Mouse (Mus musculus) embryonic facial prominence, embryonic 12.5 days (tissue): Measurements from ENCODE around the gene Mrgbp. TPM values are rescaled to one million over a fixed set of nuclear protein-coding genes. Genes with fewer than 3 reads are reported as not detected.

Source experiments
- ATAC-seq: fragments of 200-750 bp; cut with Nextera tagmentation; 2 replicates; pipeline ENCODE4 v1.8.0; 2017; ENCODE audit not compliant: insufficient number of reproducible peaks, insufficient read depth, low FRiP score, low TSS enrichment
- H3K27ac ChIP-seq: fragments of 300-500 bp; sonication (generic); 2 replicates; pipeline ENCODE4 v1.5.1; 2016; ENCODE audit warnings: mild to moderate bottlenecking
- H3K27me3 ChIP-seq: fragments of 300-500 bp; sonication (generic); 2 replicates; pipeline ENCODE4 v1.6.1; 2016; ENCODE audit warnings: mild to moderate bottlenecking, moderate library complexity
- H3K36me3 ChIP-seq: fragments of 300-500 bp; sonication (generic); 2 replicates; pipeline ENCODE4 v1.6.1; 2016; ENCODE audit warnings: mild to moderate bottlenecking
- H3K4me1 ChIP-seq: fragments of 300-500 bp; sonication (generic); 2 replicates; pipeline ENCODE4 v1.6.1; 2016
- H3K4me2 ChIP-seq: fragments of 300-500 bp; sonication (generic); replicated peaks from 2 replicates; pipeline ENCODE4 v1.6.1; 2016; ENCODE audit warnings: mild to moderate bottlenecking, moderate library complexity
- H3K4me3 ChIP-seq: fragments of 300-500 bp; sonication (generic); 2 replicates; pipeline ENCODE4 v1.5.1; 2016; ENCODE audit warnings: mild to moderate bottlenecking
- H3K9ac ChIP-seq: fragments of 300-500 bp; sonication (generic); 2 replicates; pipeline ENCODE4 v1.6.1; 2016; ENCODE audit warnings: mild to moderate bottlenecking, moderate library complexity
- H3K9me3 ChIP-seq: fragments of 300-500 bp; sonication (generic); 2 replicates; pipeline ENCODE4 v1.6.1; 2016; ENCODE audit warnings: mild to moderate bottlenecking, moderate library complexity
- WGBS: fragments of 180-500 bp; shearing (Covaris S2); methylation state at CpG from one replicate; pipeline ENCODE4 v1.1.7; 2016; 5-methylcytosine and 5-hydroxymethylcytosine counted together
- polyA plus RNA-seq: library from polyadenylated mRNA; unstranded; fragments of >200 nt; fragmentation: Nextera tagmentation; extraction: Ambion mirVana; gene quantifications from 2 replicates; pipeline ENCODE4 v1.2.1, GENCODE M21; 2016

The Mrgbp gene
- polyA plus RNA-seq, 1 experiment from 2014 or later, result 41.5 TPM

DNA sequence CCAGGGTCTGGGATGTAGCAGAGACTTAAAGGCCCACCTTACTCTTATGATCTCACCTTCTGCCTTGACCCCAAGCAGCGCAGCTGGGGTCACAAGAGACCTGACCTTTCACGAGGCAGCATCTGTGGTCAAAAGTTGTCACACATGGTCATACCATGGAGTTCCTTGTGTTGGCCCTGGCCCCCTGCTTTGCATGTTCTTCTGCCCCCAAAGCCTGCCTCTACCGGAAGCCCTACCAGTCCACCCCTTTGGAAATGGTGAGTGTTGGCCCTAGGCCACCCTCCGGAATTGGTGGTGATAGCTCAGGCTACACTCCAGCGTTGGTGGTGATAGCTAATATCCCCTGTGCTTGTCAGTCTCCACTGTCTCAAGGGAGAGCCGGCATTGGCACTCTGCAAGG lies 17.8 kb upstream of the Mrgbp start:
- 51% methylated on average over 6 of the region's 6 CpGs for WGBS
- Histone ChIP-seq H3K27me3 (0 out of 2 replicates have a peak, but pooled peaks cover 7% of the 10 kb centered on the region), H3K9me3 (no peaks in the 10 kb centered on the region), H3K9ac (no peak overlapping the region), H3K4me2 (no peak overlapping the region), H3K4me1 (no peaks in the 10 kb centered on the region), H3K27ac (no peak overlapping the region), H3K4me3 (no peak overlapping the region), H3K36me3 (no peaks in the 10 kb centered on the region)
- no peak for ATAC-seq

DNA sequence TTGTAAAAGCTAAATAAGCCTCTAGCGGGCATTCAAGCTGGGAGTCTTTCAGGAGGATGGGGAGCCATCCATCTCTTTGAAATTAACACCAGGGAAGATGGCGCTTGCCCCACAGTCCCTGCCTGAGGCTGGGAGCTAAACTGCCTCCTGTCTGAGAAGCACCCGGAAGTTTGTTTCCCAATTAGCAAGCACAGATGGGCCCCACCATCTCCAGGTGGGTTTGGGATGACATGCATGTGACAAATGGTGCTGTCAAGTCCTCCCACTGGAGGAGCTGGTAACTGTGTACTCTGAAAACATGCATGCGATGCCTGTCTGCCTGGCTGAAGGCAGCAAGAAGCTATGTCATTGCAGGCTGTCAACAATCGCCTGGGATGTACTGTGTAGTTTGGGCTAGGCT lies 17.3 kb upstream of the Mrgbp start:
- no peaks in the 10 kb centered on the region for H3K36me3 ChIP-seq
- H3K4me2 ChIP-seq, result no peak overlapping the region
- no peak for ATAC-seq
- H3K9me3 ChIP-seq, result no peaks in the 10 kb centered on the region
- no peak overlapping the region for H3K9ac ChIP-seq
- H3K27ac ChIP-seq, result no peak overlapping the region
- H3K27me3 ChIP-seq, result 0 out of 2 replicates have a peak, but pooled peaks cover 7% of the 10 kb centered on the region
- H3K4me3 ChIP-seq, result no peak overlapping the region
- peaks cover 4% of the 10 kb centered on the region for H3K4me1 ChIP-seq
- WGBS, result 46% methylated on average over 5 of the region's 5 CpGs

DNA sequence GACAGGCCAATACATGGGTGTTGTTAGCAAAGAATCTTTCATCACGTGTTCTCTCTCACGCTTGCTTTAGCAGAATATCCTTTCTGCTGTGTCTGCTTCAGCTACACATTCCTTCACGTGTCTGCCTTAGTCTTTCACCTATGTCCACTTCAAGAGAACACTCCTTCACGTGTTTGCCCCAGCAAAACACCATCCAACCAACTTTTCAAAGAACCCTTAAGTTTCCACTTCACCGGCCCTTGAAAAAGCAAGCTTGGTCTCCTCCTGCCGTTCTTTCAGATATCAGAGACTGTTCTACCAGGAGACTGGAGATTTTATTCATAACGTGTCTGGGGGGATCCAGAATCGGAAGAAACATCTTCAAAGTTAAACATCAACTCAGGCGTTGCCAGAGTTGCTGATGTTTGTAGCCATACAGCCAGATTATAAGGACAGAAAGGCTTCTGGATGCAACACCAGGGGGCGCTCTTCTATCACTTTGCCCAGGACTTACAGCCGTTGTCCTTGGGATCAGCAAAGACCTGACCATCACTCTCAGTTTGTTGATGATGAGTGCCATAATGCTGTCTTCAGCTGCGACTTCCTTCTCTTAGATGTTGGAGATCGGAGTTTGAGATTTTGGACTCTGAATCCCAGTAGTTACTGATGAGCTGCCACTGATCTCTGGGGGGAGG lies 14.7 kb upstream of the Mrgbp start:
- Histone ChIP-seq H3K9me3 (no peaks in the 10 kb centered on the region), H3K27ac (no peak overlapping the region), H3K9ac (no peak overlapping the region), H3K4me3 (no peak overlapping the region), H3K4me2 (no peak overlapping the region), H3K4me1 (peaks cover 12% of the 10 kb centered on the region), H3K27me3 (0 out of 2 replicates have a peak, but pooled peaks cover 10% of the 10 kb centered on the region), H3K36me3 (no peaks in the 10 kb centered on the region)
- no peak for ATAC-seq
- WGBS, result 36% methylated on average over 13 of the region's 13 CpGs

DNA sequence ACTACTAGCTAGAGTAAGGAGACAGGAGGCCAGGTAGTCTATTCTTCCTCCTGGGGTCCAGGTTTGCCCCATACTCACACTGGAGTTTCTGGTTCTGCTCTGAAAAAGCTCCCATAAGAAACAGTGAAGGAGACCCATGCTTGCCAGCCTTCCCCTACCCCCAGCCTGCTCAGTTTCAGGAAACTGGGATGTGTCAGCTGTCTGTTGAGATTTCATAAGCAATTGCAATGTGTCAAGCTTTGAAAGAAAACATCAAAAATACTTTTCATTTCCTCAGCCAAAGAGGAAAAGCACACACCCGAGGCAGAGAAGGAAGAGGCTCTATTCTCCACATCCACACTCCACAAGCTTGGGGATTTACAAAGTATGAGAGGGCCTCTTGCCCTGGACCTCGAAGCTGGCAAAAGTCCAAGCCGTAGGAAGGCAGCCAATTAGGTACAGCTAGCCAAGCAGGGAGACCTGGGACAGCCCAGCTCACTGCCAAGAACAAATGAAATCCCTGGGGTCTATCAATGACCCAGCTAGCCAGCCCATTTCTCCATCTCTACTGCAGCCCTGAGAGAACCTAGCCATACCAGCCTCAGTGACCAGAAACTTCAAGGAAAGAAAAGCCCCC lies 12.0 kb upstream of the Mrgbp start:
- Histone ChIP-seq H3K27me3 (0 out of 2 replicates have a peak, but pooled peaks cover 5% of the 10 kb centered on the region), H3K27ac (peak overlapping the region; percentile 57; the same call in 1 of the 2 replicates), H3K9me3 (no peaks in the 10 kb centered on the region), H3K4me2 (no peak overlapping the region), H3K9ac (no peak overlapping the region), H3K4me3 (no peak overlapping the region), H3K4me1 (peaks cover 12% of the 10 kb centered on the region), H3K36me3 (no peaks in the 10 kb centered on the region)
- 0 out of 2 replicates have a peak, but pooled peaks have one; percentile 41 for ATAC-seq
- WGBS, result 37% methylated on average over 3 of the region's 3 CpGs

DNA sequence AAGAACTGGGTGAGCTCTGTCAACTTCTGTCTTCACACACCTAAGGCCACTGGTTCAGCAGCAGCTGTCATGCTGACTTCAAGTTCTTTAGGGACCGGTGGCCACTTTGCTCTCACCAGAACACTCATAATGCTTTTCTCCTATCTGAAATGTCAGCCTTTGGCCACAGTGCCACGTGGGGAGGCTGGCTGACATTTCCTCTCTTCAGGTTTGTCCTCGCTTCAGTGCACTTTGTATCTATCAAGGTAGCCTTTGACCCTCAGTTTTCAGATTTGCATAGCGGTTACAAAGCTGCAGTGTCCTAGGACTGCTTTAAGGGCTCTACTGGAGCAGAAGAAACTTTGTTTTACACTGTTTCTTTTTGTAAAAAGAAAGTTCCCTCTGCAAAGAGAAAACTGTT lies 4.6 kb upstream of the Mrgbp start:
- no peak overlapping the region for H3K4me2 ChIP-seq
- H3K9ac ChIP-seq, result no peak overlapping the region
- no peaks in the 10 kb centered on the region for H3K4me1 ChIP-seq
- H3K9me3 ChIP-seq, result no peaks in the 10 kb centered on the region
- H3K27ac ChIP-seq, result no peak overlapping the region
- H3K4me3 ChIP-seq, result no peak overlapping the region
- ATAC-seq, result no peak
- 53% methylated on average over 4 of the region's 4 CpGs for WGBS
- 0 out of 2 replicates have a peak, but pooled peaks cover 5% of the 10 kb centered on the region for H3K27me3 ChIP-seq
- no peaks in the 10 kb centered on the region for H3K36me3 ChIP-seq

DNA sequence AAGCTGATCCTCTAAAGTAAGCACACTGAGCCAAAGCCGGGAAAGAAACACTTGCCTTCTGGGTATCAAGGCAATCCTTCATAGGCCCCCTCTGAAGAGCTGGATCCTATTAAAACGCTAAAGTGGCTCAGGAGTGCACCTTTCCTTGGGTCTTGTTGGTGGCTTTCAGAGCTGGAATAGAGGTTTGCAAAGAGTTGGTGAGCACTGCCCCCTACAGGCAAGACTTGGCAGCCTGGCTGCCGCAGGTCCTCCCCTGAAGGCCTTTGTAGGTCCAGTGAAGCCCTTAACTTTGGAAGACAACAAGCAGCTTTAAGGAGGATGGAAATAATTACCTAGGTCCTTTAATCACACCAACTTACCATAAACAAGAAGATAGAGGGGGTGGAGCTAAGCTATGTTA lies 2.4 kb upstream of the Mrgbp start:
- Histone ChIP-seq H3K27me3 (0 out of 2 replicates have a peak, but pooled peaks cover 5% of the 10 kb centered on the region), H3K36me3 (no peaks in the 10 kb centered on the region), H3K4me1 (peaks cover 7% of the 10 kb centered on the region), H3K4me2 (no peak overlapping the region), H3K9ac (no peak overlapping the region), H3K27ac (no peak overlapping the region), H3K9me3 (no peaks in the 10 kb centered on the region), H3K4me3 (no peak overlapping the region)
- WGBS, result 6% methylated on average over 3 of the region's 3 CpGs
- no peak for ATAC-seq

DNA sequence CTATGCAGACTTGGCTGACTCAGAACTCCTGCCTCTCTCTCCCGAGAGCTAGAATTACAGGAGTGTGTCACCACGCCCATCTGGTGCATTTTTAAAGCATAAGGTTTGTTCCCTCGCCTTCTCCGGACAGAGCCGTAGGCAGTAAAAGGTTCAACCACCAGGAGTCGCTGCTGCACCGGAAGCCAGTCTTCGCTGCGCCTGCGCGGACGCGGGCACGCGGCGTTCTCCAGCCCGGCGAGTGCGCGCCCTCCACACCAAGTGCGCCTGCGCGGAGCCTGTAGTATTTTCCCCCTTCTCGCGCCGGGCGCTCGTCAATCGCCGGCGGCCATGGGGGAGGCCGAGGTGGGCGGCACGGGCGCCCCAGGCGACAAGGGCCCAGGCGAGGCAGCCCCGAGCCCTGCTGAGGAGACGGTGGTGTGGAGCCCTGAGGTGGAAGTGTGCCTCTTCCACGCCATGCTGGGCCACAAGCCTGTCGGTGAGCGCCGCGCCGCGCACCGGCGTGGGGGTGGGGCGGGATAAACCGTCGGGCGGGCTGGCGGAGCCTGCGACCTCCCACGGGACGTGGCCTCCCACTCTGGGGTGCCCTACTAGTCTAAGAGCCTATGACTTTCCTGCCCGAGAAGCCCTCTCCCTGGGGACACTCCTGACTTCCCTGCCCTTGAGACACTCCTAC lies 1.5 kb downstream of the Mrgbp start:
- Histone ChIP-seq H3K36me3 (peaks cover 26% of the 10 kb centered on the region), H3K4me2 (peak overlapping the region; percentile 94), H3K4me3 (peak overlapping the region; percentile 91), H3K27ac (peak overlapping the region; percentile 54; the same call in 1 of the 2 replicates), H3K9me3 (no peaks in the 10 kb centered on the region), H3K9ac (peak overlapping the region; percentile 95), H3K4me1 (peaks cover 12% of the 10 kb centered on the region), H3K27me3 (no peaks in the 10 kb centered on the region)
- under 1% methylated on average over 57 of the region's 57 CpGs for WGBS
- peak; percentile 61 for ATAC-seq

DNA sequence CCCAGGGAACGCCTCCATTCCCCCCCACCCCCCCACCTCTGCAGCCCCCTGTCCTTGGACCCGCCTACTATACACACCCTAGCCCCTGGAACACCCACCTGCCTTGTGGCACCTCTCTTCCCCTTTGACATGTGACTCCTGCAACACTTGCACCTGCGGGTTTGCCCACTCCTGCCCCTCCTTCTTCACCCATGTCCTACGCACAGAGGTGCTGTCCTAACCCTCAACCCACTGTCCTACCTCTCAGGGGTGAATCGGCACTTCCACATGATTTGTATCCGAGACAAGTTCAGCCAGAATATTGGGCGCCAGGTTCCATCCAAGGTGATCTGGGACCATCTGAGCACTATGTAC lies 2.0 kb downstream of the Mrgbp start:
- H3K27me3 ChIP-seq, result no peaks in the 10 kb centered on the region
- peak overlapping the region; percentile 95 for H3K9ac ChIP-seq
- H3K4me1 ChIP-seq, result peaks cover 12% of the 10 kb centered on the region
- H3K4me2 ChIP-seq, result peak overlapping the region; percentile 94
- 0 out of 2 replicates have a peak overlapping the region, but pooled peaks have one; percentile 54 for H3K27ac ChIP-seq
- ATAC-seq, result 0 out of 2 replicates have a peak, but pooled peaks have one; percentile 14
- peaks cover 26% of the 10 kb centered on the region for H3K36me3 ChIP-seq
- WGBS, result 33% methylated on average over 6 of the region's 7 CpGs
- H3K9me3 ChIP-seq, result no peaks in the 10 kb centered on the region
- H3K4me3 ChIP-seq, result peak overlapping the region; percentile 91

DNA sequence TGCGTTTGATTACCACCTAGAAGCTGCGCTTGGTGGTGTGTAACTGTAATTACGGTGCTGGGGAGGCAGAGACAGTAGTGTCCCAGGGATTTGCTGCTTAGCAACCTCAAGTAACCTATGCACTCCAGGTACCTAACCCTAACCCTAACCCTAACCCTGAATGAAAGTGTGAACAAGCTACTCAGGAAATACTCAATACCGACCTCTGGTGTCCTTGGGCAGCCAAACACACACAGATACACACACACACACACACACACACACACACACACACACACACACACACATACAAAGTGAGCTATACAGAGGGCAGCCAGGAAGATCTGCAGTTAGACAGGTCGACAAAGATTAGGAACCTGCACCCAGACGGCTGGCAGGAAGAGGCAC lies 7.6 kb downstream of the Mrgbp start:
- WGBS, result 48% methylated on average over 6 of the region's 6 CpGs
- Histone ChIP-seq H3K27me3 (no peaks in the 10 kb centered on the region), H3K4me1 (peaks cover 12% of the 10 kb centered on the region), H3K27ac (peak overlapping the region; percentile 91), H3K4me3 (peak overlapping the region; percentile 90), H3K4me2 (peak overlapping the region; percentile 71), H3K9me3 (0 out of 2 replicates have a peak, but pooled peaks cover 4% of the 10 kb centered on the region), H3K9ac (peak overlapping the region; percentile 90), H3K36me3 (peaks cover 59% of the 10 kb centered on the region)
- ATAC-seq, result no peak

DNA sequence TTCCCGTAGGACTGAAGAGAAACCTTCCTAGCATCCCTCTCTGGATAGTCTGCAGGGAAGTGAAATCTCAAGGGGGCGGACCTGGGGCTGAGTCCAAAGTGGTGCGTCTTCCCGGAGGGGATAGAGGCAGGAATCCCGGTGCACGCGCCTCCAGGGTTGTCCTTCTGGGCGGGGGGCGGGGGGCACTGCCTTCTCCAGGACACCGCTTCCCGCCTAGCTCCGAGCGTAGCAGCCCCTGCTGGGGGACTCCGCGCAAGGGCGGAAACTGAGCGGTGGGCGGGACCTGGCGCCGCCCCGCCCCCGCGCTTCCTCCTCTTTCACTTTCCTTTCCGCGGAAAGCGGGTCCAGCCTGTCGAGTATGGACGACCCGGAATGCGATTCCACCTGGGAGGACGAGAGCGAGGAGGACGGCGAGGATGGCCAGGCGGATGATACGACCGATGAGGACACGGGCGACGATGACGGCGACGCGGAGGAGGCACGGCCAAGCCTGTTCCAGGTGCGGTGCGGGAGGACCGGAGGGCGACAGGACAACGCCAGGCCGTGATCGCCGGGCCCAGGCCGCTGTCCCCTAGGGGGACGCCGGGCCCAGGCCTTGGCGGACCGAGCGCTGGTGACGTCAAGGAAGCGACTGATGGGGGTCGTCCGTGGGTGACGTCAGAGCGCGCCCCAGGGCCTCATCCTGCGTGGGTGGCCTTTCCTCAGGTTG lies 8.2 kb downstream of the Mrgbp start, which contains the start of gene Ogfr:
TSS of gene Ogfr (plus strand) at position 123 of the 709 bp plus-strand sequence.
- H3K4me2 ChIP-seq, result peak within 1 kb of the TSS; percentile 71
- H3K4me1 ChIP-seq, result peaks cover 8% of the 10 kb centered on the region
- WGBS, result under 1% methylated on average over 63 of the region's 67 CpGs
- H3K36me3 ChIP-seq, result peaks cover 64% of the 10 kb centered on the region
- 0 out of 2 replicates have a peak, but pooled peaks cover 4% of the 10 kb centered on the region for H3K9me3 ChIP-seq
- H3K27me3 ChIP-seq, result no peaks in the 10 kb centered on the region
- ATAC-seq, result peak; percentile 84
- H3K9ac ChIP-seq, result peak within 1 kb of the TSS; percentile 90
- peak within 1 kb of the TSS; percentile 90 for H3K4me3 ChIP-seq
- H3K27ac ChIP-seq, result peak within 1 kb of the TSS; percentile 91

DNA sequence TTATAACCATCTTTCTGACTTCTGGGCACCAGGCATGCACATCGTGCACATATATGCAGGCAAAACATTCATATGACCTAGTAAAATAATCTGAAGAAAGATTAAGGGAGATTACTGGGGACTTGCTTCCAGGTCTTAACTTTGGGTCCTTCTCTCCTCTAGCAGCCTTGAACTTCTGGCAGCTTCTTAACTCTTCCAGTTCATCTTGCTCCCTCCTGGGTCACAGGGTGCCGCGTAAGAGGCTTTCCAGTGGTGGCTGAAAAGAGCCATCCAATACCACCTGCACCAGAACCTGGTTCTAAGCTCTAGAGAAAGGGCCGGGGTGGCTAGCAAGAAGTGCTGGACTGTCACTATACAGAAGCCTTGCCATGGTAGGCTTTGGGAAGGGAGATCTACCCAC lies 16.4 kb downstream of the Mrgbp start, which contains the start of gene Col9a3:
TSS of gene Col9a3 (plus strand) at position 301 of the 400 bp plus-strand sequence.
- peaks cover 22% of the 10 kb centered on the region for H3K4me1 ChIP-seq
- H3K9me3 ChIP-seq, result no peaks in the 10 kb centered on the region
- peak within 1 kb of the TSS; percentile 37 for H3K4me3 ChIP-seq
- H3K4me2 ChIP-seq, result peak within 1 kb of the TSS; percentile 63
- peak within 1 kb of the TSS; percentile 51 for H3K9ac ChIP-seq
- peaks cover 34% of the 10 kb centered on the region for H3K36me3 ChIP-seq
- peak within 1 kb of the TSS; percentile 55 for H3K27ac ChIP-seq
- ATAC-seq, result no peak
- peaks cover 38% of the 10 kb centered on the region for H3K27me3 ChIP-seq
- 43% methylated on average over 4 of the region's 4 CpGs for WGBS
